Mouse (Mus musculus): ENCODE measurements at regions not wholly inside any gene's neighbourhood (a gene's known extent, or its start where the extent isn't known, plus 50 kb on each side); places are given as distances from the start of the nearest gene placed in this dataset.
"Not testable (repeated sequence)": the region's sequence is repeated elsewhere in the genome, so short reads cannot be mapped to it uniquely, and the experiment has no call there.

DNA sequence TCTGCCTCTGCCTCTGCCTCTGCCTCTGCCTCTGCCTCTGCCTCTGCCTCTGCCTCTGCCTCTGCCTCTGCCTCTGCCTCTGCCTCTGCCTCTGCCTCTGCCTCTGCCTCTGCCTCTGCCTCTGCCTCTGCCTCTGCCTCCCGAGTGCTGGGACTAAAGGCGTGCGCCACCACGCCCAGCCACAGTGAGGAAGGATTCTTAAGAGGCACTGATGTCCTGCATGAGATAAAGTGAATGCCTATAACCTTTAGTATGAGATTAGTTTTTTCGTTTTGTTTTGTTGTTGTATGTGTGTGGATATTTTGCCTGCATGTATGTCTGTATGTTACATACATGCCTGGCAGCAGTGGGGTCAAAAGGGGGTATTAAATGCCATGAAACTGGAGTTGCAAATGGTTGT, 63.2 kb downstream of the Hlx start:
- DNase-seq: not testable (repeated sequence)

GRCm38 (mm10) chr1:184668428-184668827, 64.0 kb downstream of the Hlx start:
- no peak for DNase-seq

- no peak for DNase-seq
Observed at GRCm38 (mm10) chr1:184668022-184668421, 64.4 kb downstream of the Hlx start.

DNA sequence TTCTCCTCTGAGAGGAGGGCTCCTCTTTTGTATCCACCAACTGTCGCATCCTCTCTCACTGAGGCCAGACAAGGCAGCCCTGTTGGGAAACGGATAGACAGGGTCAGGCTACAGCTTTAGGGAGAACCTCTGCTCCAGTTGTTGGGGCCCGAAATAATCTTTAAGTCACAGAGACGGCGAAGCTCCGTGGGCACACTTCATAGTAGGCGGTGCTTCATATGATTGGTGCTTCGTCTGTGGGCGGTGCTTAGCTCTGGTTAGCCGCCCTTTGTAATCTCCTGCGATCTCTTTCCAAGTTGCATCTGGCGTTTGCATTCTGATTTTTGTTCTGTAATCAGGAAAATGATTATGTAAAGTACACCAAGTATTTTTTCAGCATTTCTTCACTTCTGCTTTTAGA, 67.2 kb downstream of the Hlx start:
- DNase-seq: no peak

DNA sequence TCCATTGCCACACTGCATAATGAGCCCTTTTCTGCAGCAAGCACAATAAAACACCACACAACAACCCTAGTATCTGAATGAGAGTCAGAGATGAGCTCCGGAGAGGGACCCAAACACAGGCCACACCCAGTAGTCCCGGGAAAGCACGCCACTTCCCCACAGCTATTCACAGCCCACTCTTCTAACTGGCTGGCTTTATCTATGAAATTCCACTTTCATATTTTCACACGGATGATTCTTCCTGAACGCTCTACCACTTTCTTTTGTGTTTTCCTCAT, 68.4 kb downstream of the Hlx start:
- DNase-seq: no peak

- DNase-seq: no peak
Observed at GRCm38 (mm10) chr1:184663300-184664097, 68.9 kb downstream of the Hlx start.

DNA sequence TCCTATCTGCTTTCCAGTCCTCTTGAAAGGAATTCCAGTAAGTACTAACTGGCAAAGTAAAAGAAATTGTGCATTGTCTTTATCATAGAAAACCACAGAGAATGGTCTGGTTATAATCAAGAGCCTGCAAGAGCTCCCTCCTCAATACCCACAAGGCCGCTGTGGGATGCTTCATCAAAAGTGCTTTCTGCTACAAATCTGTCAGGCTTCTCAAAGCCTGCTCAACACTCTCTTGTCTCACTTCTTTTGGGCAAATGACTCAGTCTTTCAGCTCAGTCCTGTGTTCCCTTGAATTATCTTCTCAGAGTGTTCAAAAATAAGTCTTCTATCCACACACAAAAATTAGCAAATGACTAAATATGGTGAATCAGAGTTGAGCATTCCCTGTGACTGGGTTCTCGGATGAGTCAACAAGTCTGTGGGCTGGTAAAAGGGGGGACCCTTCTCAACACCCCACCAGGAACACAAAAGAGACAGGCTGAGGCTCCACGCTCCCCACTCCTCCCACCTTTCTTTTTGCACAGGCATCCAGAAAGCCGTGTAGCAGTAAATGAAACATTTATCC, 81.8 kb downstream of the Hlx start:
- no peak for DNase-seq

GRCm38 (mm10) chr1:184647920-184648540, 84.4 kb downstream of the Hlx start:
- DNase-seq: no peak

- DNase-seq: no peak
Observed at GRCm38 (mm10) chr1:184644767-184645598, 87.4 kb downstream of the Hlx start.

DNA sequence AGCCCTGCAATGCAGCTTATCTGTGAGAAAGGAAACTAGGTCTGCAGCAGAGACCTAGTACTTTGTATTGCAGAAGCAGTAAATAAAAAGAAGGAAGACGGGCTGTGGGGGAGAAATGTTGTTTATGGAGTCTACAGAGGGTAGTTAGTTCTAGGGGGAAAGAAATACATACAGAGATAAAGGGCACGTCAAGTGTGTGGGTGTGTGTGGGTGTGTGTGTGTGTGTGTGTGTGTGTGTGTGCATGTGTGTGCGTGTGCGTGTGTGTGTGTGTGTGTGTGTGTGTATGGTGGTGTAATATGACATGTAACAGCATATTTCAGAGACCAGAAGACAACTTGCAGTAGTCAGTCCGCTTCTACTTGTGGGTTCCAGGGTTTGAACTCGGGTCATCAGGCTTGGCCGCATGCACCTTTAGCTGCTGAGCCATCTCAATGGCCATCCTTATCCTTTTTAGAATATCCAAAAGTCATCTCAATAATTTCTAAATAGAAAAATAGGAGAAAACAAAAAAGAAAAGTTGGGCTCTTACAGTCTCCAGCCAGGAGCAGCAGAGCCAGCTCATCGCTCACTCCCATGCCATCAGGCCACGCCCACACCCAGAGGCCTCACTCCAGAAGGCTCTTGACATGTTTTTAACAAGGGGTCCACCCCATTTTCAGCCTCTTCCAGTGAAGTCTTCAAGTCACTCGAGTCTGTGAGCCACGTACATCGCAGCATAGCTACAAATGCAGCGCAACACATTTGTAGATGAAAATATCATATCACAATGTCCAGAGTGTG, 101.5 kb downstream of the Hlx start:
- DNase-seq: no peak

DNA sequence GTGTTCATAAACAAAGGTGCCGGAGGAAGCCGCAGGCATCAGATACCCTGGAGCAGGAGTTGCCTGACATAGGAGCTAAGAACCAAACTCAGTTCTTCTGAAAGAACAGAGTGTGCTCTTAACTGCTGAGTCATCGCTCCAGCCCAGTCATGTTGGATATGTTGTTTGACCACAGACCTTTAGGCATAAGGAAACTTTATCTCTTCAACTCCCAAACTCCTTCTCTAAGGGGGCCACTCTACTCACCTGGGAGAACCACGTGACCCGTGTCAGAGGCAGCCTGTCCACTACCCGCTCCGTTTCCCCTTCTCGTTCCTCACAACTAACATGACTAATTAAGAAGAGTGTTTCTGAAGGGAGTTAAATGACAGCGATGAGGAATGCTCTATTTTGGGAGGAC, 103.2 kb downstream of the Hlx start:
- no peak for DNase-seq

- no peak for DNase-seq
Observed at GRCm38 (mm10) chr1:184628566-184629168, 103.8 kb downstream of the Hlx start.

DNA sequence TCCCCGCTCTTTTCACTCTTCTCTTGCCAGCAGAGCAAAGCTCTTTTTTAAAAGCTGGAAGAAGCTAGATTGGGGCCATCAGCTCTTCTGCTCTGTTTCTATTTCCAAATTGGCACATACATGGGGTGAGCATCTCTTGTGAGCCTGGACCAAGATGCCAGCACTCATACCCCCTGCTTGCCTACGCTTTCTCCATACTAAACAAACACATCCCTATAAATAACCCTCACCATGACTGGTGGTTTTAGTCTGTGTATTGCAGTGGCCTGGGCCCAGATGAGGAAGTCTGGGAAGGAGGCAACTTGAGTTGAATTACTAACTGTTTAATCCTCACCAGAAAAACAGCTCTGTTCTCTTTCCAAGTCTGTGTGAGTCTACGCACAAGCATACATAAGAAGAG, 110.0 kb downstream of the Hlx start:
- no peak for DNase-seq

- DNase-seq: no peak
Observed at GRCm38 (mm10) chr1:184621950-184622349, 110.5 kb downstream of the Hlx start.

DNA sequence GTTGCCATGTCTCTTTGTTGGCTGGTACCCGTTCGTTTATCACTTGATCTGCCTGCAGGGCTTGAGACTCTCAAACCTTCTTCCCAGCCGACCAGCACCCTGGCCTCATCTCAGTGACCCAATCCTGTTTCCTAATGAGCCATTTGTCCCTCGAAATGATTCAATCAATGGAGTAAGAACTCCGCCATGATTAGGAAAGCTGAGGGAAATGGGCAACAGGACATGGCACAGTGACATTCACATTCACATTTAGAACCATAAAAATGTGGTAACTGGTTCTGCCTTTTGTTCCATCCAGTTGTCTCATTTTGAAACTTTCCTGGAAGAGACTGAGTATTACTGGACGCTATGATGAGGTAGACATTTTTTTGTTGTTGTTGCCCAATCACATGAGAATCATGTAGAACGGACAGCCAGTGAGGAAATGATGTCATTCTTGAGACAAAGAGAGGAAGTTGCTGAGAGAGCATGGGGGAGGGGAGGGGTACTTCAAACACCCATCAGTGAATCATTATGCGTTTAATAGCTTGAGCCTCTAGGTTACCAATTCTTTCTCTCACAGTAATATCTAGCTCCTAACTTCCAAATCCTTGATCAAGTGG, 114.5 kb downstream of the Hlx start:
- DNase-seq: no peak

DNA sequence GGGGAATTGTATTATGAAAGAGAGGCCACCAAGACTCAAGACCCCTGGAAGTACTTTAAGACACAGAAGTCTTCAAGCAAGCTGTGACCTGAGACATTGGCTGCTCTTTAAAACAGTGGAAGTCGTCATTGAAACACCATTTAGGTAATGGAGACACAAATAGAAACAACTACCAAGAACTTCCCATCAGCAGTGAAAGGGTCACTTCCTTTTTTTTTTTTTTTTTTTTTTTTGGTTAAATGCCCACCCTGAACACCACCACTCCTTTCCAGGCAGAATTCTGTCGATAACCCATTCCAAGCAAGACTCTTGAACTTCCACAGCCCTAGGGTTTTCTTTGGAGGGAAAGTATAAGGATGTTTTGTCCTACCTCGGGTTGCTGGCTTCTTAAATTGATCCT, 116.4 kb downstream of the Hlx start:
- no peak for DNase-seq

DNA sequence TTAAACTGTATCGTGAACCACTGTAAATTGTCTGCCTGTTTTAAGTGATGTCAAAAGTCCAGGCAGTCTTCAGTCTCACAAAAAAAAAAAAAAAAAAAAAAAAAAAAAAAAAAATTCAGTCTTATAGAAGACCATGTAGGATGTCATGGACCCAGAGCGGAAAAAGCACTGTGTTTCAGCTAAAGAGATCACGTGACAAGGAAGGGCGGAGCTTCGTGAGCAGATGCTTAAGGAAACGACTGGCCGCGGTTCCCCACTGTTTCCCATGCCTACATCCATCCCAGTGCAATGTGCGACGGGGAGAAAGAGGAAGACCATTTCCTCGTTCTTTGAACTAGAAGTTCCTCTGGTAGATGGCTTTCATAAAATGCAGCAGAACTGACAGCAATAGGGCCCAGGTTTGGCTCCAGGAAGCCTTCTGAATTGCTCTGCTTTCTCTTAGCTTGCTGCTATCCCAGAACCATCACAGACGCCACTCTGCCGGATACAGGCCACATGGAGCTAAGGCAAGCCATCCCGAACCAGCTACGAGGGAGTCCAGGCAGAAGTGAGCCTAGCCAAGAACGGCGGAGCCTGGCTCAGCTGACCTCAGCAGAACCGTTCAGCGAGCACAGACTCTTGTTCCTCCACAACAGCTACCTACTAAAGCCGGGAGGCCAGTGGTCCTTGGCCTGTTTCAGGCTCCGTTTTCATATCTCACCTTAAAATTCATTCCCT, 117.6 kb downstream of the Hlx start:
- DNase-seq: no peak

DNA sequence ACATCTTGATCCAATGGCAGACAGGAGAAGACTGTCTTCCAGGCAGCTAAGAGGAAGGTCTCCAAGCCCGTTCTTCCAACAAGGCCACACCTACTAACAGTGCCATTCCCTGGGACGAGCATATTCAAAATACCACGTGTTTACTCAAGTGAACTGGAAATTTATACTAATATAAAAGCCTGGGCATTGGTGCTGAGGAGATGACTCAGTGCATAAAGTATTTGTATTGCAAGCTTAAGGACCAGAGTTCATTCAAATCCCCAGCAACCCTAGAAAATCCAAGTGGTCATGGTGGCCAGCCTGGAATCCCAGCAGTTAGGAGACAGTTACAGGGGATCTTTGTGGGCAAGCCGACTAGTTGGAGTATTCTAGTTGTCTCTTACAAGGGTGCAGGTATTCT, 119.5 kb downstream of the Hlx start:
- DNase-seq: no peak

GRCm38 (mm10) chr1:184608938-184609337, 123.5 kb downstream of the Hlx start:
- DNase-seq: no peak

DNA sequence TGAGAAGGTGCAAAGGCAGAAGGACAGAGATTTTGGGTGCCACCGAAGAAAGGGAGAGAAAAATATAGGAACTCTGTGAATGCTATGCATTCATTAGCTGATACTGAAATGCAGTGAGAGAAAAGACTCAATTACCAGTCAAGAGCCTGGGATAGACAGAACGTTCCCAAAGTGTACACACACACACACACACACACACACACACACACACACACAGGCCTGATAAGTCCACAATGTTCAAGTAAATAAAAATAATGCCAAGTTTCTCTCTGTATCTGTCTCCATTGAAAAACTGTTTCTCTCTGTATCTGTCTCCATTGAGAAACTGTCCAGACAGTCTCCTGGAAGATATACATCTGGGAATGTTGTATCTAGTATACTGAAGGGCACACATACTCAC, 124.1 kb downstream of the Hlx start:
- no peak for DNase-seq

DNA sequence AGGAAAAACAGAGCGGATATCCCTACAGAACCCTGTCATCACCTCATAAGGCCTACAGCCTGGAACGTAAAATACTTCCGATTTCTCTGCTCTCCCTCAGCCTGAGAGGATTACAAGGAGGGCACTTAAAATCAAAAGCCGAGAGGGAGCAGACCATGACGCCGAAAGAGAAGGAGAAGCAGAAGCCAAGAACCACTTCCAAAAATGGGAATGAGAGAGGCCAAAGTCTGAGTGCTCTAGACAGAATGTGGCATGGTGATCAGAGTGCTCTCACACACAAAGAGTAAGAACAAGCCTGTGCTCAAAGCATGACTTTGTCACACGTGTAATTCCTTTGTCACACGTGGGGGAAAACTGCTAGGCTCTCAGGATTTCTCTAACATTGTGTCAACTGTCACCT, 125.9 kb downstream of the Hlx start:
- no peak for DNase-seq
